6 mouse cellular contexts compared by ENCODE assay signal in the genomic region with DNA sequence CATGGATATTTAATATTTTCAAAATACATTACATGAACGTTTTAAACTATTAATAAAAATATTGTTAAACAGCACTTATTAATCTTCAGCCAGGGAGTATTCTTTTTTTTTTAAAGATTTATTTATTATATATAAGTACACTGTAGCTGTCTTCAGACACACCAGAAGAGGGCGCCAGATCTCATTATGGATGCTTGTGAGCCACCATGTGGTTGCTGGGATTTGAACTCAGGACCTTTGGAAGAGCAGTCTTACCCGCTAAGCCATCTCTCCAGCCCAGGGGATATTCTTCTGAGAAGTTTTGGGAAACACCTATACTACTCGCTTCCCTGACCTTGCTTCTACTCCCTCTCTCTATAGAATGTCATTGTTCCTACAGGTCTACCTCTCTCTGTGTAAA. TPM values are rescaled to one million over a fixed set of nuclear protein-coding genes. Genes with fewer than 3 reads are reported as not detected.
DNase-seq lines count a peak whose midpoint lies in the region; ATAC-seq and TF ChIP-seq lines count a peak whose summit lies in the region.
"Not testable (repeated sequence)": the region's sequence is repeated elsewhere in the genome, so short reads cannot be mapped to it uniquely, and the experiment has no call there.
"Had no signal": no experiment of that assay in that cellular context is flagged by ENCODE, and none has a peak within 500 bp of the region (broad histone marks: within the 10 kb centered on the region; RNA-seq: fewer than 3 reads in every experiment).

No protein-coding gene starts in this region.

- intact Hi-C loops in heart, adult 2 months (cut with DNase I): not testable (repeated sequence)

- H3K4me3 ChIP-seq in heart, adult 2 months; intestine, postnatal 0 days (ENCODE audit: low read depth, low read length); kidney, embryonic 16.5 days (ENCODE audit: low read length); liver, postnatal 0 days (ENCODE audit: low read depth, low read length); stomach, embryonic 15.5 days (replicated peaks): not testable (repeated sequence)

- H3K4me1 ChIP-seq in heart, adult 2 months (ENCODE audit: control insufficient read depth, insufficient read depth, low read length); intestine, postnatal 0 days (replicated peaks; ENCODE audit: control insufficient read depth, insufficient read depth, low read length); stomach, embryonic 15.5 days: not testable (repeated sequence)
- peaks cover 29% of the 10 kb centered on the region for H3K4me1 ChIP-seq in kidney, embryonic 16.5 days (ENCODE audit: insufficient read depth, low read length)
- H3K4me1 ChIP-seq in liver, postnatal 0 days (ENCODE audit: insufficient read depth): peaks cover 14% of the 10 kb centered on the region

- H3K9me3 ChIP-seq in intestine, postnatal 0 days (ENCODE audit: control insufficient read depth); kidney, embryonic 16.5 days (ENCODE audit: low read length); liver, postnatal 0 days (ENCODE audit: low read length); stomach, embryonic 15.5 days: not testable (repeated sequence)

- H3K36me3 ChIP-seq in heart, adult 2 months (ENCODE audit: control insufficient read depth, insufficient read depth, low read length); intestine, postnatal 0 days (ENCODE audit: control insufficient read depth, insufficient read depth); kidney, embryonic 16.5 days (ENCODE audit: insufficient read depth, low read length); liver, postnatal 0 days (replicated peaks; ENCODE audit: insufficient read depth, low read length); stomach, embryonic 15.5 days: not testable (repeated sequence)

- H3K79me2 ChIP-seq in heart, adult 2 months (replicated peaks; ENCODE audit: control insufficient read depth, insufficient read depth, low read length): not testable (repeated sequence)

- not testable (repeated sequence) for TF ChIP-seq EP300 in heart, adult 2 months (IDR thresholded peaks at IDR 0.05; ENCODE audit: insufficient read depth, low read depth, low read length); liver, postnatal 0 days (IDR thresholded peaks at IDR 0.05; ENCODE audit: low read depth)

- not testable (repeated sequence) for ATAC-seq in intestine, postnatal 0 days; kidney, embryonic 16.5 days (ENCODE audit: low FRiP score, low TSS enrichment); liver, postnatal 0 days; stomach, embryonic 15.5 days (ENCODE audit: insufficient read depth, low FRiP score, low read depth)

- not testable (repeated sequence) for H3K27me3 ChIP-seq in heart, adult 2 months (ENCODE audit: control insufficient read depth, insufficient read depth, low read length); intestine, postnatal 0 days (replicated peaks; ENCODE audit: control insufficient read depth, insufficient read depth, low read length); kidney, embryonic 16.5 days (ENCODE audit: insufficient read depth, low read length); liver, postnatal 0 days (ENCODE audit: insufficient read depth, low read length); stomach, embryonic 15.5 days (replicated peaks)

- TF ChIP-seq POLR2A in heart, adult 2 months (IDR thresholded peaks at IDR 0.05; ENCODE audit: insufficient read depth, low read depth, low read length): not testable (repeated sequence)

- 87% methylated on average over 4 of the region's 4 CpGs for WGBS in heart, adult 2 months
- WGBS in intestine, postnatal 0 days: 87% methylated on average over 4 of the region's 4 CpGs
- 74% methylated on average over 4 of the region's 4 CpGs for WGBS in kidney, embryonic 16.5 days
- 62% methylated on average over 4 of the region's 4 CpGs for WGBS in liver, postnatal 0 days (ENCODE audit: insufficient replicate concordance)
- WGBS in stomach, embryonic 15.5 days: 75% methylated on average over 4 of the region's 4 CpGs

- peak; percentile 35 for TF ChIP-seq CTCF in heart, adult 2 months (IDR thresholded peaks at IDR 0.05)
- peak; percentile 33 for TF ChIP-seq CTCF in intestine, postnatal 0 days (IDR thresholded peaks at IDR 0.05; ENCODE audit: low read depth)
- TF ChIP-seq CTCF in liver, postnatal 0 days (IDR thresholded peaks at IDR 0.05; ENCODE audit: low read depth): 0 out of 2 replicates have a peak, but pooled peaks have one; percentile 7

- not testable (repeated sequence) for H3K9ac ChIP-seq in heart, adult 2 months (ENCODE audit: low read depth, low read length); intestine, postnatal 0 days (ENCODE audit: low read depth, low read length); kidney, embryonic 16.5 days (replicated peaks; ENCODE audit: low read length); liver, postnatal 0 days (replicated peaks); stomach, embryonic 15.5 days

- H3K4me2 ChIP-seq in intestine, postnatal 0 days (replicated peaks; ENCODE audit: low read depth); kidney, embryonic 16.5 days (replicated peaks; ENCODE audit: low read depth, low read length); liver, postnatal 0 days (ENCODE audit: low read depth, low read length); stomach, embryonic 15.5 days: not testable (repeated sequence)

- H3K27ac ChIP-seq in heart, adult 2 months; intestine, postnatal 0 days (ENCODE audit: low read depth, low read length): not testable (repeated sequence)
- H3K27ac ChIP-seq in kidney, embryonic 16.5 days (ENCODE audit: low read length): 0 out of 2 replicates have a peak overlapping the region, but pooled peaks have one; percentile 49
- H3K27ac ChIP-seq in liver, postnatal 0 days (ENCODE audit: low read depth): peak overlapping the region; percentile 53
- peak overlapping the region; percentile 54; the same call in 1 of the 2 replicates for H3K27ac ChIP-seq in stomach, embryonic 15.5 days

- not testable (repeated sequence) for DNase-seq in heart, adult 2 months; liver, postnatal 0 days

RNA-seq across cellular contexts. Expression of a gene that starts 3.1 kb away (rescaled TPM):
- total RNA-seq in heart, adult 2 months (2021): 1 to 10 TPM; 2.3 to 4.0 TPM
- 3.3 and 3.9 TPM in 2 replicates for polyA plus RNA-seq in heart, adult 2 months (2012; rRNA removed)
- 74.2 and 79.4 TPM in 2 replicates for polyA plus RNA-seq in intestine, postnatal 0 days (2015; fragmentation: Nextera tagmentation; extraction: Ambion mirVana)
- 77.5 and 82.6 TPM in 2 replicates for polyA plus RNA-seq in kidney, embryonic 16.5 days (2015; fragmentation: Nextera tagmentation; extraction: Ambion mirVana)
- polyA plus RNA-seq in liver, postnatal 0 days (2015; fragmentation: Nextera tagmentation; extraction: Ambion mirVana): 7.7 and 8.0 TPM in 2 replicates
- polyA plus RNA-seq in stomach, embryonic 15.5 days (2015; fragmentation: Nextera tagmentation; extraction: Ambion mirVana): 90.5 and 99.1 TPM in 2 replicates
- total RNA-seq: MEL had no signal
